Mouse (Mus musculus) embryo, embryonic 11 days (tissue): Measurements from ENCODE around the gene Clrn1.

Experiments used
- DNase-seq: peaks from one replicate; pipeline ENCODE4 v3.0.0-alpha.2; 2015

Clrn1 gene

DNA sequence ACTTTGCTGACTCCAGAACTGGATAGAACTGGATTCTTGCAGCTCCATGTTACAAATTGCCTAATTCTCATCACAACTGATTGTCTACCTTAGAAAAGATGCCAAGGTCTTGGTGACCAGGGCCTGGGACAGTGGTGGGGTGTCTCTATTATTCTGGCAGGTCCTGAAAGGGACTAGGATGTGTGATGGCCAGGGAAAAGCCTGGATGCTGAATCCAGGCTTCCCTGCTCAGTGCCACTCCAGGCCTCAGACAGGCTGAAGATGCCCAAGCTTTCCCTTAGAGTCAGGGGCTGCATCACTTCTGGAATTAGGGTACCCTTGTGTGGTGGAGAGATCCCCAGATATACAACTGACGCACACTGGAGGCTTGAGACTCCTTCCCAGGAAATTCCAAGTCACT, 55.2 kb downstream of the Clrn1 start:
- no peak for DNase-seq

DNA sequence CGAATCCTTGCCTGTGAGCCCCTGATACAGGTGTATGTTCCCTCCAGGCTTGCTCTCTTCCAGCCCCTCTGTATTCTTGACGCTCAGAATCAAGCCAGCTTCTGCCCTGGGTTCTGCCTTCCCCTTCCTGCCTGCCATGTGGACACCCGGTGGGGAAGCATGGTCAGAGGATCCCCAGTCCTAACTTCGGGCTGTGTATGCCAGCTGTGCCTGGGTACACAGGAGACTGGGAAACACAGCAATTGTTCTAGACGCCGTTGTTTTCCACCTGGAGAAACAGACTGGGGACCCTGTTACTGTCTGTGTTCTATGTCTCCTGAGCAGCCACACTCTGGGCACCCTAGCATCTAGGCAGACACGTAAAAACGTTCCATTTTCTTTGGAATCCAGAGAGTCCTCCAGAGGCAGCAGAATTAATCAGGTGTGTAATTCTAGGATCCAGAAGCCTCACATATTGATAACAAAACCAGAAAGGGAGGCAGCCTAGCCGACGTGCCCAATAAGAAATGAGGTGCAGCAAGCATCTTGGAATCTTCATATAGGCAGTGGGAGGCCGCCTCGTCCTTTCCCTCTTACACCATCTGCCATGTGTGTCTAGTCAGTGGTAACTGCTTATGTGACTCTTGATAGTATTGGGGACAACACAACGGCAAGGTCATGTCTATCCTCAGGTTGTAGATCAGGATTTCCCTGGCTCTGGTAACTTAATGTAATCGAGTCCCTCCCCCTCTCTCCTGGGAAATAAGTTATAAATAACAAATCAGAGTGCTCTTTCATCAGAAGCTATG, 56.6 kb downstream of the Clrn1 start:
- no peak for DNase-seq

GRCm38 (mm10) chr3:58826266-58826665, 58.9 kb downstream of the Clrn1 start:
- DNase-seq: peak; percentile 73

- no peak for DNase-seq
Observed at GRCm38 (mm10) chr3:58822211-58822610, 62.9 kb downstream of the Clrn1 start, which contains the start of gene Mindy4b-ps. Mindy4b-ps (minus strand) TSS chr3:58822311.

- no peak for DNase-seq
Observed at GRCm38 (mm10) chr3:58817337-58817736, 67.8 kb downstream of the Clrn1 start.

DNA sequence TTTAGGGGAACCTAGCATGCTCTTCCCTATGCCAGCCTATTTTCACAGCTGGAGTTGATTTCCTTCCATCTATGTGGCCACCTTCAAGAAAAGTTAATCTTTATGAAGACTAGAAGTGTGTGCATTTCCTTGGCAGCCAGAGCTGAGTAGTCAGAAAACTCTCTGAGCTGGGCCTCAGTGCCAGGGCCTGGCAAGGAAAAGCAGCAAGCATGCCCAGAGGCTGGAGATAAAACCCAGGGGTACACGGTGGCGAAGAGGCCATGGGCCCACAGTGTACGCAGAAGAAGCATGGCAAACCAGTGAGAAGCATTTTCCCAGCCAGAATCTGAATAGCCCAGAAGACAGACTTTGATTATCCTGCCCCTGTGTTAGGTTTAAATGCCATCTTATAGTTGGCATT, 70.9 kb downstream of the Clrn1 start:
- DNase-seq: no peak

DNA sequence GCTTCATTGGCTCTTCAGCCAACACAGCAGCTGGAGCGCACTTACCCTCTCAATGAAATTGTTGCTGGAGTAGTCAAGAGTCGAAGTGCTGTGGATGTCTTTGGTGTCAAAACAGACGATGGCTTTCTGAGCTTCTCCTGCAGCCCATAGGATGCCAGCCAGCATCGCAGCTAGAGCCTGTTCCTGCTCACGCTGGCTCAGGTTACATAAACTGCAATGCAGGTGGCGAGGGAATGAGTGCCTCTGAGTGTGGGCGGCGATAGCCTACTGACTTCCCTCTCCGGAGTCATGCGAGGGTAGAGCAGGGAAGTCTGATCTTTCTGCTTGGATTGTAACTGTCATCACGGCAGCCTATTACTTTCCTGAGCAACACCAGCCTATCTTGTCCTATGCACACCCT, 74.8 kb downstream of the Clrn1 start:
- peak; percentile 29 for DNase-seq

GRCm38 (mm10) chr3:58809111-58809915, 75.8 kb downstream of the Clrn1 start:
- no peak for DNase-seq

DNA sequence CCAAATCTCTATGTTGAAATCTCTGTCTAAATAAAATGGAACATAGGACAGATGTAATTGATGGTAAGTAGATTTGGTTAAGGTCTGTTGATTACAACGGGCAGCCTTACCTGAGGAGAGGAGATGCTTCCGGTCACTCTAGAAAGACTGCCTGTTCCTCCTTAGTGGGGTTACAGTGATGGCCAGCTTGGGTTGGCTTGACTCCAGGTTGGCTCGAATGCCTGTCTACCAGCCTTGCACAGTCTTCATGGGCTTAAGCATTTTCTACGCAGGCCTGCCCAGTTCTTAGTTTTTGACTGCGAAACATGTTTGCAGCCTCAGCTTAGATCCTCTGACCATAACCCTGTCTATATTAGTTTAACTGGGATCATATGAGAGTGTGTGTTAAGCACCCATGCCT, 76.5 kb downstream of the Clrn1 start:
- DNase-seq: no peak

- no peak for DNase-seq
Observed at GRCm38 (mm10) chr3:58804745-58805144, 80.4 kb downstream of the Clrn1 start.

DNA sequence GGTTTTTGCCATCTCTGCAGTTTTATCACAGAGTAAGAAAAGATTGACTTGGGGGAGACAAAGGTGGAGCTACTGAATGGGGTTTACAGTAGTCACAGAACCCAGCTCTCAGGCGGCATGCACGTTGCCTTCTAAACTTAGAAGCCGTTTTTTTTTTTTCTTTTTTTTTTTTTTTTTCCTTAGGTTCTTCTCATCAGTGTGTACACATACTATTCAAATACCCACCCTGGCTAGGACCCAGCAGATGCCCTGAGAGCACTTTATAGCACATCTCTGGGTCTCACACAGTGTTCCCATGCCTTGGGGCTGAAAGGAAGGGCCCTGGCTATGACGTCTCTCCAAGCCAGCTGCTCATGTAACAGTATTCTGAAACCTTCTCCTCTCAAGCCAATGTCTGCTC, 86.5 kb downstream of the Clrn1 start:
- DNase-seq: no peak

- no peak for DNase-seq
Observed at GRCm38 (mm10) chr3:58798245-58798644, 86.9 kb downstream of the Clrn1 start.
